Mouse (Mus musculus) heart, postnatal 0 days (tissue): Measurements from ENCODE around the gene Tep1.
"Not testable (repeated sequence)": the region's sequence is repeated elsewhere in the genome, so short reads cannot be mapped to it uniquely, and the experiment has no call there.

Experiments
- CTCF ChIP-seq: IDR thresholded peaks from 2 replicates; pipeline ENCODE4 v1.5.1; 2016; ENCODE audit warnings: antibody characterized with exemption, control low read depth, low read depth
- EP300 ChIP-seq: IDR thresholded peaks from 2 replicates; pipeline ENCODE4 v1.6.1; 2016; ENCODE audit warnings: antibody characterized with exemption, low read depth

DNA sequence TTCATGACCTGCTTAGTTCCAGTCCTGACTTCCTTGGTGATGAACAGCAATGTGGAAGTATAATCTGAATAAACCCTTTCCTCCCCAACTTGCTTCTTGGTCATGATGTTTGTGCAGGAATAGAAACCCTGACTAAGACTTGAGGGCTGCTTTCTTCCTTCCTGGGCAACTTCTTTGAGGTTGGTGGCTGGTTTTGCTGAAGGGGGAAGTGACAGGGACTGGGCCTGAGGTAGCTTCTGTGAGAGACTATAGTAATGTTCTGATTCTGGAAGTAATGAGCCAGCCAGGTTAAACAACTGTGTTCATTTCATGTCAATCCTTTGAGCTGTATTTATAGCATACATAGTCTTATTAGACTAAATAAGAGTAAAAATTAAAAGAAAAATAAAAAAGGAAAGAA lies 5.4 kb downstream of the Tep1 start:
- TF ChIP-seq CTCF, EP300: not testable (repeated sequence)
